Mouse (Mus musculus) heart, embryonic 13.5 days (tissue): Measurements from ENCODE around the gene Zmiz1. TPM values are rescaled to one million over a fixed set of nuclear protein-coding genes. Genes with fewer than 3 reads are reported as not detected.

Source experiments
- ATAC-seq: fragments of 200-750 bp; cut with Nextera tagmentation; 2 replicates; pipeline ENCODE4 v1.8.0; 2017; ENCODE audit warnings: moderate TSS enrichment; ENCODE audit not compliant: insufficient number of reproducible peaks, low FRiP score, low TSS enrichment; ENCODE audit errors: extremely low read depth
- H3K27ac ChIP-seq: fragments of 300-500 bp; sonication (generic); replicated peaks from 2 replicates; pipeline ENCODE4 v1.5.1; 2015; ENCODE audit warnings: moderate library complexity, mild to moderate bottlenecking, inconsistent platforms
- H3K27me3 ChIP-seq: fragments of 300-500 bp; sonication (generic); replicated peaks from 2 replicates; pipeline ENCODE4 v1.6.1; 2015; ENCODE audit warnings: mild to moderate bottlenecking, inconsistent platforms
- H3K36me3 ChIP-seq: fragments of 300-500 bp; sonication (generic); 2 replicates; pipeline ENCODE4 v1.6.1; 2015; ENCODE audit warnings: mild to moderate bottlenecking, inconsistent platforms
- H3K4me1 ChIP-seq: fragments of 300-500 bp; sonication (generic); 2 replicates; pipeline ENCODE4 v1.6.1; 2015; ENCODE audit warnings: inconsistent platforms
- H3K4me2 ChIP-seq: fragments of 300-500 bp; sonication (generic); 2 replicates; pipeline ENCODE4 v1.6.1; 2015; ENCODE audit warnings: inconsistent platforms, mild to moderate bottlenecking, moderate library complexity
- H3K4me3 ChIP-seq: fragments of 300-500 bp; sonication (generic); 2 replicates; pipeline ENCODE4 v1.5.1; 2015; ENCODE audit warnings: moderate library complexity, mild to moderate bottlenecking, inconsistent platforms
- H3K9ac ChIP-seq: fragments of 300-500 bp; sonication (generic); 2 replicates; pipeline ENCODE4 v1.6.1; 2015; ENCODE audit warnings: inconsistent platforms, mild to moderate bottlenecking, moderate library complexity
- H3K9me3 ChIP-seq: fragments of 300-500 bp; sonication (generic); 2 replicates; pipeline ENCODE4 v1.6.1; 2016; ENCODE audit warnings: inconsistent platforms
- WGBS: fragments of 180-500 bp; shearing (Covaris S2); methylation state at CpG from one replicate; pipeline ENCODE4 v1.1.7; 2015; ENCODE audit warnings: mixed read lengths; 5-methylcytosine and 5-hydroxymethylcytosine counted together
- polyA plus RNA-seq: library from polyadenylated mRNA; unstranded; fragments of >200 nt; fragmentation: Nextera tagmentation; extraction: Ambion mirVana; gene quantifications from 2 replicates; pipeline ENCODE4 v1.2.1, GENCODE M21; 2015

The Zmiz1 gene
- polyA plus RNA-seq, 1 experiment from 2014 or later = 25.7 TPM

GRCm38 (mm10) chr14:25456666-25457433, 2.1 kb upstream of the Zmiz1 start:
- WGBS = 3% methylated on average over 17 of the region's 17 CpGs
- Histone ChIP-seq H3K27me3 (no peaks in the 10 kb centered on the region), H3K36me3 (no peaks in the 10 kb centered on the region), H3K4me2 (peak overlapping the region; percentile 99), H3K4me3 (peak overlapping the region; percentile 92), H3K27ac (peak overlapping the region; percentile 100), H3K4me1 (peaks cover 62% of the 10 kb centered on the region), H3K9ac (peak overlapping the region; percentile 97), H3K9me3 (no peaks in the 10 kb centered on the region)
- ATAC-seq = no peak

DNA sequence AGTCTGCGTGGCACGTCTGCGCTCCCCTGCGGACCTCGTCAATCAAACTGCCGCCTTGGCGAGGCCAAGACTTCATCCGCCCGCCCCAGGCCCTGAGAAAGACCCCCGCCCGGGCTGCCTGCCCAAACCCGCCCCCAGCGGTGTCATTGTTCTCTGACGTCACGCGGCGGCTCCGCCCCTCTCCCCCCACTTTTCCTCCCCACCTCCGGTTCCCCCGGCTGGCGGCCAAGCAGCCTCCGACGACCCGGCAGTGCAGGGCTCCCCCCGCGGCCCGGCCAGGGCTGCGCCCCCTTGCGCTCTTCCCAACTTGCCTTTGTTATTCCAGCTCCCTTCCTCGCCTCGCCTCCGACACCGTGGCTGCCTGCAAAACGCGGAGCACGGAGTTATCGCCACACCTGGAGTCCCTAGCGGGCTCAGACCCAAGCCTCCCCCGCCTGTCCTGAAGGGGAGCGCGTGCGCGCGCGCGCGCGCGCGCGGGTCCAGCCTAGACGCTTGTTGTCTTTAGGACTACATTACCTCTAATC, 1.5 kb upstream of the Zmiz1 start:
- Histone ChIP-seq H3K9me3 (no peaks in the 10 kb centered on the region), H3K4me1 (peaks cover 62% of the 10 kb centered on the region), H3K27ac (peak overlapping the region; percentile 100), H3K4me3 (peak overlapping the region; percentile 92), H3K27me3 (no peaks in the 10 kb centered on the region), H3K36me3 (no peaks in the 10 kb centered on the region), H3K9ac (peak overlapping the region; percentile 97), H3K4me2 (peak overlapping the region; percentile 99)
- under 1% methylated on average over 36 of the region's 52 CpGs for WGBS
- peak; percentile 48 for ATAC-seq

DNA sequence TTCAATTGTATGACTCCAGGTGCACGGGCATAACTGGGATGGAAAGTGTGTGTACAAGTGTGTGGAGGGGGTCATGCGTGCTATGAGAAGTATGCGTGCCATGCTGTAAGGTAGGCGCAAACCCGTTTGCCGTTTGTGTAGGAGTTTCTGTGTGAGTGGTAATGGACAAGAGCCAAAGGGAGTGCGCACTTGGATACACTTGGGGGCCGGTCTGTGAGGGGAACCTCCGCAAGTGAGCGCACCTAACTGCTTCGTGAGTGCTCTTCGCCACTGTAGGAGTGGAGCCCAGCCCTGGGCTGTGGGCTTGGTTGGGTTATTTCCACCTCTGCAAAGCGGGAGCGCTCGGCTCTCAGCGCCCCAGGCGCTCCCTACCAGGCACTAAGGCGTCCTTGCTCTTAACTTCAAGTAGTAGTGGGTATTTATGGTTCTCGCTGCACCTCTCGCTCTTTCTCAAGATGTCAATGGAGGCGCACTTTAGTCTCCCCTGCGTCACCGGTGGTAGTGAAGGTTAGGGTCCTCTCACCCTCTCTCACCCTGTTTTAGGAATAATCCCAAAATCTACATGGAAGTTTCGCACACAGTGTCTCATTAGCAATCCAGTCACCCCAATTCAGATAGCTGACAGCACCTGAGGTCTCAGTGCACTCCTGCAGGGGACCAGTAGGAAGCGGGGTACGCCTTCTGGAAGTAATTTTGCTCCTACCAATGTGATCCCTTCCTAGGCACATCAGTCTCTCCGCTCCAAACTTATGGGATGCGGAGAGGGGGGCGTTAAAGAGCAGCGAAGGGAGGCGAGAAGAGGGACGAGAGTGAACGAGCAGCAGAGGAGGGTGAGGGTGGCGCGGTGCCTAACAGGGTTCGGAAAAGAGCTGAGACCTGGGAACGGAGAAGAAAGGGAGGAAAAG, 622 bp upstream of the Zmiz1 start:
- WGBS = under 1% methylated on average over 37 of the region's 37 CpGs
- no peaks in the 10 kb centered on the region for H3K9me3 ChIP-seq
- H3K36me3 ChIP-seq = no peaks in the 10 kb centered on the region
- H3K4me1 ChIP-seq = peaks cover 63% of the 10 kb centered on the region
- ATAC-seq = no peak
- peak overlapping the region; percentile 97 for H3K9ac ChIP-seq
- H3K4me3 ChIP-seq = peak overlapping the region; percentile 92
- H3K27me3 ChIP-seq = no peaks in the 10 kb centered on the region
- H3K4me2 ChIP-seq = peak overlapping the region; percentile 99
- peak overlapping the region; percentile 100 for H3K27ac ChIP-seq

DNA sequence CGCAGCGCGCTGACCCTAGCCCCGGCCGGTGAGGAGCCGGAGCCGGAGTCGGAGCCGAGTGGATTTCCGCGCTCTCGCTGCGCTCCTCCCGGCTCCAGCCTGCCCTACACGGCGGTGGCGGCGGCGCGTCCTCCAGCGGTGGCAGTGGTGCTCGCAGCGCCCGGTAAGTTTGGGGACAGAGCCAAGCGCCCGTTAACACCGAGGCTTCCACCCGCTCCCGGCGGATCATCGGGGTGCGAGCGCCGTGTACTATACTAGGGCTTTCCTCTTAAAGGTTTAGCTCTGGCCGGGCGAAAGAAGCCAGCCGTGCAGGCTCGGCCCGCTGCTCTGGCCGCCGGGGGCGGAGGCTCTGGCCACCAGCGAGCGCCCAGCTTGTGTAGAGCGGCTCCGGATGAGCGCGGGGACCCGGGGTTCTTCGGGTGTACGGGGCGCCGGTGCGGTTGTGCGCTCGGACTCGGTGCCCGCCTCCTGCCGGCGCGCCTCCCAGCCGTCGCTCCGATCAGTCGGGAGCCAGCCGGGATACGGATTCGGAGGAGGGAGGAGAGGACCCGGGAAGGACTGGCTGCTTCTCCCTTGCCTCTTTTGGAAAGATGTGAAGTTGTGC, 511 bp downstream of the Zmiz1 start:
- peak overlapping the region; percentile 99 for H3K4me2 ChIP-seq
- under 1% methylated on average over 69 of the region's 69 CpGs for WGBS
- H3K9ac ChIP-seq = peak overlapping the region; percentile 97
- peaks cover 68% of the 10 kb centered on the region for H3K4me1 ChIP-seq
- H3K27me3 ChIP-seq = no peaks in the 10 kb centered on the region
- H3K4me3 ChIP-seq = peak overlapping the region; percentile 92
- ATAC-seq = no peak
- peak overlapping the region; percentile 100 for H3K27ac ChIP-seq
- no peaks in the 10 kb centered on the region for H3K36me3 ChIP-seq
- no peaks in the 10 kb centered on the region for H3K9me3 ChIP-seq

- no peaks in the 10 kb centered on the region for H3K36me3 ChIP-seq
- peaks cover 69% of the 10 kb centered on the region for H3K4me1 ChIP-seq
- under 1% methylated on average over 63 of the region's 63 CpGs for WGBS
- peak overlapping the region; percentile 92 for H3K4me3 ChIP-seq
- no peak for ATAC-seq
- peak overlapping the region; percentile 97 for H3K9ac ChIP-seq
- H3K27ac ChIP-seq = peak overlapping the region; percentile 100
- peak overlapping the region; percentile 99 for H3K4me2 ChIP-seq
- H3K27me3 ChIP-seq = no peaks in the 10 kb centered on the region
- H3K9me3 ChIP-seq = no peaks in the 10 kb centered on the region
Measured at GRCm38 (mm10) chr14:25459998-25460800, 1.2 kb downstream of the Zmiz1 start.

DNA sequence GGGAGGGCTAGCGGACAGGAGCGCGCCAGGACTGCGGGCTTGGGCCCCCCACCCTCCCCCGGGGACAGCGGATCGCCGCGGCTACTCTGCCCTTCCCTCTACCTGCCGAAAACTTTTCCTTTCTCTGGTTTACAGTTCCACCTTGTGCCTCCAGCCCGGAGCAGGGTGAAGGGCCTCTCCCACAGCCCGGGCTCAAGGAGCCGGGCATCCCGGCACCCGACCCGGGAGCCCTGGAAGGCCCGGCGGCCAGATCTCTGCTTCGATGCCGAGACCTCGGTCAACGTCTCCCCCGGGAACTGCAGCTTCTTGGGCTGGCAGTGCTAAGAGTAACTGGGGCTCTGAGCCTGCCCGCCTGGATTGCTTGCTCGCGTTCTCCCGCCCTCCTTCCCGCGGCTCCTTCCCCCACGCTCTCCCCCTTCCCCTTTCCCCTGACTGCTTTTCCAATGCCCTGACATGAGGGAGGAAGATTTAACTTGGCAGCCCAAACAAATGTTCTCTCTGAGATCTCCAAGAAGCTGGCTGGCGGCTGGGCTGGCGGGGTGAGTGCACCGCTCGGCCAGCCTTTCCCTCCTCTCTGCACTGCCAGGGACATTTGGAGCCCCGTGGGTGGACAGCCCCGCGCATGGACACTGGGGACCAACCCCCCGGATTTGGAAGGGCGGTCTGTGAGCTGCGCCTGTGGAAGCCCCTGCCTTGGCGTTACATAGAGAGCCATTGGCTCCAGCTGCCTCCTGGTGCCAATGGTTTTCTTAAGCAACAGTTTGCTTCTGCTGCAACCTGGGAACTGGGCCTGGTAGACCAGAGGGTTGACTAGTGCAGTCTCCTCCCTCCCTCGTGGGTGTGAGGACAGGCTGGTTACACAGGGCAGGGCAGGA, 2.1 kb downstream of the Zmiz1 start:
- under 1% methylated on average over 41 of the region's 42 CpGs for WGBS
- Histone ChIP-seq H3K9ac (peak overlapping the region; percentile 97), H3K36me3 (no peaks in the 10 kb centered on the region), H3K9me3 (no peaks in the 10 kb centered on the region), H3K27ac (peak overlapping the region; percentile 100), H3K4me3 (peak overlapping the region; percentile 92), H3K4me2 (peak overlapping the region; percentile 99), H3K4me1 (peaks cover 69% of the 10 kb centered on the region), H3K27me3 (no peaks in the 10 kb centered on the region)
- ATAC-seq = no peak

- Histone ChIP-seq H3K9me3 (no peaks in the 10 kb centered on the region), H3K4me3 (peak overlapping the region; percentile 92), H3K27ac (peak overlapping the region; percentile 100), H3K9ac (peak overlapping the region; percentile 97), H3K4me2 (peak overlapping the region; percentile 99), H3K36me3 (no peaks in the 10 kb centered on the region), H3K27me3 (no peaks in the 10 kb centered on the region), H3K4me1 (peaks cover 69% of the 10 kb centered on the region)
- no peak for ATAC-seq
- 7% methylated on average over 12 of the region's 12 CpGs for WGBS
Measured at GRCm38 (mm10) chr14:25461676-25462385, 2.8 kb downstream of the Zmiz1 start.

- peaks cover 77% of the 10 kb centered on the region for H3K4me1 ChIP-seq
- 0 out of 2 replicates have a peak overlapping the region, but pooled peaks have one; percentile 3 for H3K27ac ChIP-seq
- WGBS = 16% methylated on average over 1 of the region's 1 CpGs
- ATAC-seq = no peak
- H3K9me3 ChIP-seq = no peaks in the 10 kb centered on the region
- H3K9ac ChIP-seq = peak overlapping the region; percentile 97
- H3K27me3 ChIP-seq = no peaks in the 10 kb centered on the region
- H3K4me3 ChIP-seq = no peak overlapping the region
- H3K36me3 ChIP-seq = no peaks in the 10 kb centered on the region
- no peak overlapping the region for H3K4me2 ChIP-seq
Measured at GRCm38 (mm10) chr14:25462975-25463374, 4.0 kb downstream of the Zmiz1 start.

GRCm38 (mm10) chr14:25463919-25464318, 4.9 kb downstream of the Zmiz1 start:
- no peak overlapping the region for H3K4me3 ChIP-seq
- peak overlapping the region; percentile 60 for H3K9ac ChIP-seq
- H3K27me3 ChIP-seq = no peaks in the 10 kb centered on the region
- no peaks in the 10 kb centered on the region for H3K36me3 ChIP-seq
- H3K4me2 ChIP-seq = peak overlapping the region; percentile 24
- ATAC-seq = no peak
- H3K9me3 ChIP-seq = no peaks in the 10 kb centered on the region
- 49% methylated on average over 9 of the region's 9 CpGs for WGBS
- H3K4me1 ChIP-seq = peaks cover 79% of the 10 kb centered on the region
- H3K27ac ChIP-seq = no peak overlapping the region
